Mouse (Mus musculus) ES-Bruce4 (cell line): ENCODE data around the gene Barx2. TPM values are rescaled to one million over a fixed set of nuclear protein-coding genes. Genes with fewer than 3 reads are reported as not detected.
"Not testable (repeated sequence)": the region's sequence is repeated elsewhere in the genome, so short reads cannot be mapped to it uniquely, and the experiment has no call there.

Experiments used
- H3K27ac ChIP-seq: 2 replicates; pipeline ENCODE4 v1.5.1; 2012; ENCODE audit warnings: low read length, inconsistent platforms; ENCODE audit not compliant: insufficient read depth
- H3K27me3 ChIP-seq: 2 replicates; pipeline ENCODE4 v1.6.1; 2012; ENCODE audit warnings: mild to moderate bottlenecking, low read length, inconsistent platforms; ENCODE audit not compliant: control insufficient read depth, poor library complexity, insufficient read depth, severe bottlenecking
- H3K36me3 ChIP-seq: 2 replicates; pipeline ENCODE4 v1.6.1; 2012; ENCODE audit warnings: inconsistent platforms, mild to moderate bottlenecking, low read length, moderate library complexity; ENCODE audit not compliant: control insufficient read depth, poor library complexity, insufficient read depth, severe bottlenecking
- H3K4me1 ChIP-seq: one replicate; pipeline ENCODE4 v1.8.1; 2011; ENCODE audit warnings: low read length; ENCODE audit not compliant: control insufficient read depth, insufficient read depth
- H3K4me3 ChIP-seq: 2 replicates; pipeline ENCODE4 v1.5.1; 2011; ENCODE audit warnings: low read depth, mild to moderate bottlenecking, low read length
- H3K9ac ChIP-seq: 2 replicates; pipeline ENCODE4 v1.6.1; 2012; ENCODE audit warnings: low read depth, mild to moderate bottlenecking, inconsistent platforms; ENCODE audit not compliant: poor library complexity, severe bottlenecking
- H3K9me3 ChIP-seq: replicated peaks from 2 replicates; pipeline ENCODE4 v1.6.1; 2012; ENCODE audit warnings: mild to moderate bottlenecking, low read length, inconsistent platforms; ENCODE audit not compliant: control insufficient read depth, poor library complexity, insufficient read depth, severe bottlenecking
- CTCF ChIP-seq: IDR thresholded peaks from one replicate; pipeline ENCODE4 v1.8.1; 2011; ENCODE audit warnings: low read depth, low read length
- EP300 ChIP-seq: IDR thresholded peaks from 2 replicates; pipeline ENCODE4 v1.6.1; 2011; ENCODE audit warnings: low read depth, low read length; ENCODE audit not compliant: insufficient read depth
- POLR2A ChIP-seq: IDR thresholded peaks from one replicate; pipeline ENCODE4 v1.8.1; 2011; ENCODE audit warnings: low read length; ENCODE audit not compliant: insufficient read depth
- polyA plus RNA-seq: library from polyadenylated mRNA; stranded (reverse); fragments of >200 nt; gene quantifications from 2 replicates; pipeline ENCODE4 v1.2.4, GENCODE M21; 2011; ENCODE audit warnings: low read depth; ENCODE audit not compliant: missing spikeins, insufficient read depth, insufficient read length

Barx2 gene
- polyA plus RNA-seq, 1 experiment = not detected

- no peaks in the 10 kb centered on the region for H3K36me3 ChIP-seq
- H3K9ac ChIP-seq = no peak overlapping the region
- H3K27me3 ChIP-seq = no peaks in the 10 kb centered on the region
- H3K27ac ChIP-seq = no peak overlapping the region
- no peaks in the 10 kb centered on the region for H3K9me3 ChIP-seq
- no peaks in the 10 kb centered on the region for H3K4me1 ChIP-seq
- H3K4me3 ChIP-seq = no peak overlapping the region
- TF ChIP-seq EP300 (no peak), POLR2A (no peak), CTCF (no peak)
Measured at GRCm38 (mm10) chr9:31947051-31947450, 33.8 kb upstream of the Barx2 start.

- Histone ChIP-seq H3K4me3 (no peak overlapping the region), H3K27ac (no peak overlapping the region), H3K9me3 (no peaks in the 10 kb centered on the region), H3K27me3 (no peaks in the 10 kb centered on the region), H3K9ac (no peak overlapping the region), H3K36me3 (no peaks in the 10 kb centered on the region), H3K4me1 (no peaks in the 10 kb centered on the region)
- TF ChIP-seq EP300 = no peak
- no peak for TF ChIP-seq CTCF
- no peak for TF ChIP-seq POLR2A
Measured at GRCm38 (mm10) chr9:31942334-31942733, 29.1 kb upstream of the Barx2 start.

GRCm38 (mm10) chr9:31936486-31936885 is 23.2 kb upstream of the Barx2 start:
- H3K4me3 ChIP-seq, H3K9ac ChIP-seq, H3K27ac ChIP-seq, H3K9me3 ChIP-seq, H3K27me3 ChIP-seq, H3K4me1 ChIP-seq, H3K36me3 ChIP-seq: not testable (repeated sequence)

- Histone ChIP-seq H3K36me3 (no peaks in the 10 kb centered on the region), H3K27ac (no peak overlapping the region), H3K27me3 (no peaks in the 10 kb centered on the region), H3K4me1 (no peaks in the 10 kb centered on the region), H3K4me3 (no peak overlapping the region), H3K9me3 (no peaks in the 10 kb centered on the region), H3K9ac (no peak overlapping the region)
- TF ChIP-seq POLR2A (no peak), CTCF (no peak), EP300 (no peak)
Measured at GRCm38 (mm10) chr9:31931691-31932090, 18.4 kb upstream of the Barx2 start.

GRCm38 (mm10) chr9:31931255-31931654 is 18.0 kb upstream of the Barx2 start:
- Histone ChIP-seq H3K27ac (no peak overlapping the region), H3K4me1 (no peaks in the 10 kb centered on the region), H3K4me3 (no peak overlapping the region), H3K9ac (no peak overlapping the region), H3K36me3 (no peaks in the 10 kb centered on the region), H3K27me3 (no peaks in the 10 kb centered on the region), H3K9me3 (no peaks in the 10 kb centered on the region)
- TF ChIP-seq EP300 (no peak), POLR2A (no peak), CTCF (no peak)

GRCm38 (mm10) chr9:31926766-31927165 is 13.5 kb upstream of the Barx2 start:
- Histone ChIP-seq H3K4me3 (no peak overlapping the region), H3K9ac (no peak overlapping the region), H3K27ac (no peak overlapping the region), H3K27me3 (no peaks in the 10 kb centered on the region), H3K9me3 (no peaks in the 10 kb centered on the region), H3K36me3 (no peaks in the 10 kb centered on the region), H3K4me1 (no peaks in the 10 kb centered on the region)
- TF ChIP-seq EP300 (no peak), POLR2A (no peak), CTCF (no peak)
